Mouse (Mus musculus) CD4-positive helper T cell, adult 2 months (primary cell): Measurements from ENCODE around the gene BC067074.
"Not testable (repeated sequence)": the region's sequence is repeated elsewhere in the genome, so short reads cannot be mapped to it uniquely, and the experiment has no call there.

Experiments used
- DNase-seq: peaks from one replicate; pipeline ENCODE4 v3.0.0-alpha.2; 2012; ENCODE audit warnings: low read depth, missing footprints, low spot score

The BC067074 gene

GRCm38 (mm10) chr13:113374084-113374405, 81.1 kb downstream of the BC067074 start:
- DNase-seq, result no peak

GRCm38 (mm10) chr13:113377631-113378030, 84.7 kb downstream of the BC067074 start:
- no peak for DNase-seq

- no peak for DNase-seq
Observed at GRCm38 (mm10) chr13:113378980-113379410, 86.0 kb downstream of the BC067074 start.

GRCm38 (mm10) chr13:113379766-113380309, 86.9 kb downstream of the BC067074 start:
- no peak for DNase-seq

- no peak for DNase-seq
Observed at GRCm38 (mm10) chr13:113381710-113382109, 88.8 kb downstream of the BC067074 start.

GRCm38 (mm10) chr13:113382201-113382600, 89.2 kb downstream of the BC067074 start:
- DNase-seq, result no peak

GRCm38 (mm10) chr13:113382770-113383169, 89.8 kb downstream of the BC067074 start:
- not testable (repeated sequence) for DNase-seq

- no peak for DNase-seq
Observed at GRCm38 (mm10) chr13:113393386-113393785, 100.4 kb downstream of the BC067074 start.

- no peak for DNase-seq
Observed at GRCm38 (mm10) chr13:113394591-113394990, 101.6 kb downstream of the BC067074 start.

- no peak for DNase-seq
Observed at GRCm38 (mm10) chr13:113397006-113397520, 104.1 kb downstream of the BC067074 start.

GRCm38 (mm10) chr13:113401373-113402010, 108.5 kb downstream of the BC067074 start:
- DNase-seq, result no peak

- no peak for DNase-seq
Observed at GRCm38 (mm10) chr13:113403706-113404105, 110.7 kb downstream of the BC067074 start.

- no peak for DNase-seq
Observed at GRCm38 (mm10) chr13:113404172-113404571, 111.2 kb downstream of the BC067074 start.

- DNase-seq, result no peak
Observed at GRCm38 (mm10) chr13:113409941-113410340, 117.0 kb downstream of the BC067074 start.

GRCm38 (mm10) chr13:113415527-113415926, 122.6 kb downstream of the BC067074 start:
- no peak for DNase-seq

GRCm38 (mm10) chr13:113416986-113417385, 124.0 kb downstream of the BC067074 start:
- no peak for DNase-seq

- DNase-seq, result no peak
Observed at GRCm38 (mm10) chr13:113417757-113418483, 125.0 kb downstream of the BC067074 start.

- no peak for DNase-seq
Observed at GRCm38 (mm10) chr13:113418632-113419031, 125.7 kb downstream of the BC067074 start.

- no peak for DNase-seq
Observed at GRCm38 (mm10) chr13:113421472-113421871, 128.5 kb downstream of the BC067074 start.

GRCm38 (mm10) chr13:113423825-113424224, 130.9 kb downstream of the BC067074 start:
- DNase-seq, result no peak

GRCm38 (mm10) chr13:113425907-113426306, 132.9 kb downstream of the BC067074 start:
- no peak for DNase-seq
